Mouse (Mus musculus): ENCODE results near the gene Cdkn2c. TPM values are rescaled to one million over a fixed set of nuclear protein-coding genes. Genes with fewer than 3 reads are reported as not detected.
A peak's percentile ranks its signal among the peaks of the same experiment; 100 is the strongest.

Gene Cdkn2c
- total and polyA plus RNA-seq, 3 experiments: 18.6 to 26.8 TPM; not detected in 1

DNA sequence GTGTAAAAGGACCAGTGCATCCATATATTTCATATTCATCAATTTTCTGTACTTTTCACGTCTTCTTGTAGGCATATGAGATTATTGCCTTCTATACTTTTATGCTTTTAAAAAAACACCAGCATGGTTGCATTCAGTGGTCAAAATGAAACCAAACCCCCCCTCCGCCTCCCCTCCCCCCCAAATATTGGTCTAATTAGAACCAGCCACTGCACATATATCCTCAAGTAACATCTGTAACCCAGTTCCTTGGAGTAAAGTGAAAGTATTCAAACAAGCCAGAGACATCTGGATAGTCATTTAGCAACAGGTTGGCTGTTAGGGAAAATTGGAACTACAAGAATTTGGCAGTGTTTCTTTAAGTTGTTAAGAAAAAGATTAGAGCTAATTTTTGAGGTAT is 529 bp upstream of the Cdkn2c start:
- H3K4me1 ChIP-seq (ENCODE audit: control insufficient read depth in 1 of 2, insufficient read depth in 2 of 2, low read length in 2 of 2): peaks cover 0 to 9% of the 10 kb centered on the region in 2 experiments; a peak in 2 of 4 replicates
- H3K36me3 ChIP-seq (ENCODE audit: control insufficient read depth in 1 of 2, insufficient read depth in 2 of 2, low read length in 2 of 2): peaks cover 0 to 3% of the 10 kb centered on the region in 2 experiments; a peak in 2 of 4 replicates
- no peaks in the 10 kb centered on the region for H3K27me3 ChIP-seq (ENCODE audit: control insufficient read depth in 1 of 2, insufficient read depth in 2 of 2, low read length in 2 of 2)
- peak overlapping the region; percentile 86 to 98 for H3K4me3 ChIP-seq (ENCODE audit: control insufficient read depth in 1 of 2, insufficient read depth in 1 of 2, low read depth in 2 of 2, low read length in 2 of 2)
- TF ChIP-seq TBP (IDR thresholded peaks at IDR 0.05; ENCODE audit: low read depth, low read length): peak; percentile 21; the same call in 1 of the 2 replicates
- TF ChIP-seq UBTF (IDR thresholded peaks at IDR 0.05; ENCODE audit: borderline replicate concordance, insufficient read depth, low read depth, low read length): no peak
- TF ChIP-seq JUND (IDR thresholded peaks at IDR 0.05; ENCODE audit: low read depth, low read length): no peak
- no peak for TF ChIP-seq POLR2AphosphoS2 (IDR thresholded peaks at IDR 0.05; ENCODE audit: low read length)
- no peak for TF ChIP-seq NELFE (IDR thresholded peaks at IDR 0.05; ENCODE audit: low read depth, low read length)
- 0 out of 2 replicates have a peak, but pooled peaks have one; percentile 72 for TF ChIP-seq CHD1 (IDR thresholded peaks at IDR 0.05; ENCODE audit: low read depth, low read length)
- TF ChIP-seq ETS1 (IDR thresholded peaks at IDR 0.05; ENCODE audit: low read depth, low read length): 0 out of 2 replicates have a peak, but pooled peaks have one; percentile 16
- TF ChIP-seq MXI1 (IDR thresholded peaks at IDR 0.05; ENCODE audit: low read depth, low read length): peak; percentile 27; the same call in 1 of the 2 replicates
- TF ChIP-seq NRF1 (IDR thresholded peaks at IDR 0.05; ENCODE audit: insufficient read depth, low read depth, low read length, poor library complexity, severe bottlenecking): no peak
- no peak for TF ChIP-seq POLR2A (IDR thresholded peaks at IDR 0.05; ENCODE audit: control insufficient read depth in 1 of 2, insufficient read depth in 1 of 2, low read depth in 1 of 2, low read length in 2 of 2, poor library complexity in 1 of 2)
- H3K27ac ChIP-seq (ENCODE audit: control insufficient read depth, low read depth, low read length): peak overlapping the region; percentile 84
- peak overlapping the region; percentile 95 for H3K9ac ChIP-seq (ENCODE audit: control insufficient read depth, low read depth, low read length, poor library complexity, severe bottlenecking)
- DNase-seq (ENCODE audit: low read depth, low spot score): peak; percentile 50
- no peaks in the 10 kb centered on the region for H3K9me3 ChIP-seq (replicated peaks; ENCODE audit: insufficient read depth, low read length)
- H3K79me2 ChIP-seq (ENCODE audit: control insufficient read depth, insufficient read depth, low read length, poor library complexity): peaks cover 31% of the 10 kb centered on the region

DNA sequence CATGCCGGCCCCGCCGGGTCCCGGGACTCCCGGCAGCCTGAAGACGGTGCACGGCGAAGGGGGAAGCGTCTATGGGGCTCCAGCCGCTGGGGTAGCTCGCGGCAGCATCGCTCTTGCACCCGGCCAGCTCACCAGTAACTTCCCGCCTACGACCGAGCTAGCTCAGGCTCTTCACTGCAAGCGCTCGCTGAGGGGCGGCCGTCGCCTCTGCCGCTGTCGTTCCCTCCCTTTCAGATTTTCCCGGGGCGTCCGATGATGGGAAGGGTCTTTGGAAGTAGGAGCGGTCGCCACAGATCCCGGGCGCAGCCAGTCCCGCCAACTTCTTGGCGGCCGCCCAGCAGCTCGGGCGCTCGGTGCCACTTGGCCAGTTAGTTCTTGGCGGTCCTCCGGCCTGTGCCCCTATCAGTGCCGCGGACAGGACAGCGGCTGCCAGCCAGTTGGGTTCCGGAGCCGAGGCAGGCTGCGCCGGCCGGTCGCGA is 968 bp downstream of the Cdkn2c start:
- Histone ChIP-seq H3K4me1 (ENCODE audit: control insufficient read depth in 1 of 2, insufficient read depth in 2 of 2, low read length in 2 of 2) (peaks cover 6 to 12% of the 10 kb centered on the region in 2 experiments), H3K27ac (ENCODE audit: control insufficient read depth, low read depth, low read length) (peak overlapping the region; percentile 99), H3K9me3 (replicated peaks; ENCODE audit: insufficient read depth, low read length) (no peaks in the 10 kb centered on the region), H3K4me3 (ENCODE audit: control insufficient read depth in 1 of 2, insufficient read depth in 1 of 2, low read depth in 2 of 2, low read length in 2 of 2) (peak overlapping the region; percentile 87 to 95), H3K36me3 (ENCODE audit: control insufficient read depth in 1 of 2, insufficient read depth in 2 of 2, low read length in 2 of 2) (peaks cover 0 to 14% of the 10 kb centered on the region in 2 experiments; a peak in 2 of 4 replicates), H3K27me3 (ENCODE audit: control insufficient read depth in 1 of 2, insufficient read depth in 2 of 2, low read length in 2 of 2) (no peaks in the 10 kb centered on the region), H3K9ac (ENCODE audit: control insufficient read depth, low read depth, low read length, poor library complexity, severe bottlenecking) (peak overlapping the region; percentile 94), H3K79me2 (ENCODE audit: control insufficient read depth, insufficient read depth, low read length, poor library complexity) (peaks cover 35% of the 10 kb centered on the region)
- peak; percentile 73 for DNase-seq (ENCODE audit: low read depth, low spot score)
- TF ChIP-seq BHLHE40 (IDR thresholded peaks at IDR 0.05; ENCODE audit: borderline replicate concordance, low read depth, low read length): no peak
- TF ChIP-seq HCFC1 (IDR thresholded peaks at IDR 0.05; ENCODE audit: low read depth, low read length): no peak
- 0 out of 2 replicates have a peak, but pooled peaks have one; percentile 10 for TF ChIP-seq TBP (IDR thresholded peaks at IDR 0.05; ENCODE audit: low read depth, low read length)
- TF ChIP-seq UBTF (IDR thresholded peaks at IDR 0.05; ENCODE audit: borderline replicate concordance, insufficient read depth, low read depth, low read length): peak; percentile 68; the same call in 1 of the 2 replicates
